Mouse (Mus musculus): ENCODE data around the gene Six3. TPM values are rescaled to one million over a fixed set of nuclear protein-coding genes. Genes with fewer than 3 reads are reported as not detected.
A peak's percentile ranks its signal among the peaks of the same experiment; 100 is the strongest.

Gene Six3
- polyA plus RNA-seq, 1 experiment from 2014 or later: not detected

- Histone ChIP-seq H3K4me2 (replicated peaks; ENCODE audit: low read depth) (no peak overlapping the region), H3K27ac (ENCODE audit: low read depth, low read length) (no peak overlapping the region), H3K36me3 (ENCODE audit: control insufficient read depth, insufficient read depth) (no peaks in the 10 kb centered on the region), H3K4me1 (replicated peaks; ENCODE audit: control insufficient read depth, insufficient read depth, low read length) (no peaks in the 10 kb centered on the region), H3K27me3 (replicated peaks; ENCODE audit: control insufficient read depth, insufficient read depth, low read length) (no peaks in the 10 kb centered on the region), H3K4me3 (ENCODE audit: low read depth, low read length) (no peak overlapping the region), H3K9ac (ENCODE audit: low read depth, low read length) (no peak overlapping the region), H3K9me3 (ENCODE audit: control insufficient read depth) (no peaks in the 10 kb centered on the region)
- no peak for TF ChIP-seq CTCF (IDR thresholded peaks at IDR 0.05; ENCODE audit: low read depth)
- ATAC-seq: no peak
- 85% methylated on average over 4 of the region's 4 CpGs for WGBS
These were observed 29.2 kb upstream of the Six3 start for GRCm38 (mm10) chr17:85584170-85584569.

GRCm38 (mm10) chr17:85584573-85584972 lies 28.8 kb upstream of the Six3 start:
- TF ChIP-seq CTCF (IDR thresholded peaks at IDR 0.05; ENCODE audit: low read depth): no peak
- no peak for ATAC-seq
- Histone ChIP-seq H3K27ac (ENCODE audit: low read depth, low read length) (no peak overlapping the region), H3K4me1 (replicated peaks; ENCODE audit: control insufficient read depth, insufficient read depth, low read length) (no peaks in the 10 kb centered on the region), H3K9me3 (ENCODE audit: control insufficient read depth) (no peaks in the 10 kb centered on the region), H3K9ac (ENCODE audit: low read depth, low read length) (no peak overlapping the region), H3K4me2 (replicated peaks; ENCODE audit: low read depth) (no peak overlapping the region), H3K27me3 (replicated peaks; ENCODE audit: control insufficient read depth, insufficient read depth, low read length) (no peaks in the 10 kb centered on the region), H3K4me3 (ENCODE audit: low read depth, low read length) (no peak overlapping the region), H3K36me3 (ENCODE audit: control insufficient read depth, insufficient read depth) (no peaks in the 10 kb centered on the region)
- 55% methylated on average over 7 of the region's 7 CpGs for WGBS

DNA sequence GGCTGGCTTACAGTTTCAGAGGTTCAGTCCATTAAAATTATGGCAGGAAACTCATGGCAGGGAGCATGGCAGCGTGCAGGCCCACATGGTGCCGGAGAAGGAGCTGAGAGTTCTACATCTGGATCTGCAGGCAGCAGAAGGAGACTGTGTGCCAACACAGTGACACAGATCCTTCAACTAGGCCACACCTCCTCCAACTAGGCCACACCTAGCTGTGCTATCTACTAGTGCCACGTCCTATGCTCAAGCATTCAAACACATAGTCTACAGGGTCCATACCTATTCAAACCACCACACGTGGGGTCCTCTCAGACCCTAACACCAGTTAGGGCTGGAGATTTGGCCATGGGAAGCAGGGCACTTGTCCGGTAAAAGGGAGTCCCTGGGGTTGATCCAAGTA lies 27.6 kb upstream of the Six3 start:
- H3K36me3 ChIP-seq (ENCODE audit: control insufficient read depth, insufficient read depth): no peaks in the 10 kb centered on the region
- H3K9ac ChIP-seq (ENCODE audit: low read depth, low read length): no peak overlapping the region
- ATAC-seq: no peak
- 83% methylated on average over 5 of the region's 5 CpGs for WGBS
- TF ChIP-seq CTCF (IDR thresholded peaks at IDR 0.05; ENCODE audit: low read depth): no peak
- no peak overlapping the region for H3K27ac ChIP-seq (ENCODE audit: low read depth, low read length)
- no peaks in the 10 kb centered on the region for H3K27me3 ChIP-seq (replicated peaks; ENCODE audit: control insufficient read depth, insufficient read depth, low read length)
- no peak overlapping the region for H3K4me3 ChIP-seq (ENCODE audit: low read depth, low read length)
- H3K9me3 ChIP-seq (ENCODE audit: control insufficient read depth): no peaks in the 10 kb centered on the region
- H3K4me1 ChIP-seq (replicated peaks; ENCODE audit: control insufficient read depth, insufficient read depth, low read length): no peaks in the 10 kb centered on the region
- no peak overlapping the region for H3K4me2 ChIP-seq (replicated peaks; ENCODE audit: low read depth)

DNA sequence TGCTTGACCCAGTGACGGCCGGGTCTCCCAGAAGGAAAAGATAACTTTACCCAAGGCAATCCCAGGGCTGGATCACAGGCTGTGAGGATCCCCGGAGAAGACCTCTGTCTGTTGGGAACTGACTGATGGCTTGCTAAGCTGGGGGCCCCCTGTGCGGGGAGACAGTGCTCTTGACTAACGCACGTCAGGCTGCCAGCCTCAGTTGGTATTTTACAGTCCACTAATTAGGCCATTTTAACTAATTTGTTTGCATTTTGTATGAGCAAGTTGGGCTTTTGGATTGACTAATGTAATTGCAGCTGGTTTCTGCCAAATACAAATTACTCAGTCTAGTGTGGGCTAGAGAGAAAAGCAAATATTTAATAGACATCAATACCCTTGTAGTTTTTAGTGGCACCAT lies 21.4 kb upstream of the Six3 start:
- WGBS: 67% methylated on average over 6 of the region's 6 CpGs
- ATAC-seq: no peak
- no peaks in the 10 kb centered on the region for H3K4me1 ChIP-seq (replicated peaks; ENCODE audit: control insufficient read depth, insufficient read depth, low read length)
- H3K4me3 ChIP-seq (ENCODE audit: low read depth, low read length): no peak overlapping the region
- H3K9me3 ChIP-seq (ENCODE audit: control insufficient read depth): no peaks in the 10 kb centered on the region
- no peak overlapping the region for H3K9ac ChIP-seq (ENCODE audit: low read depth, low read length)
- H3K27ac ChIP-seq (ENCODE audit: low read depth, low read length): no peak overlapping the region
- no peaks in the 10 kb centered on the region for H3K27me3 ChIP-seq (replicated peaks; ENCODE audit: control insufficient read depth, insufficient read depth, low read length)
- no peak overlapping the region for H3K4me2 ChIP-seq (replicated peaks; ENCODE audit: low read depth)
- no peak for TF ChIP-seq CTCF (IDR thresholded peaks at IDR 0.05; ENCODE audit: low read depth)
- H3K36me3 ChIP-seq (ENCODE audit: control insufficient read depth, insufficient read depth): no peaks in the 10 kb centered on the region

- TF ChIP-seq CTCF (IDR thresholded peaks at IDR 0.05; ENCODE audit: low read depth): no peak
- Histone ChIP-seq H3K9me3 (ENCODE audit: control insufficient read depth) (no peaks in the 10 kb centered on the region), H3K4me1 (replicated peaks; ENCODE audit: control insufficient read depth, insufficient read depth, low read length) (no peaks in the 10 kb centered on the region), H3K4me3 (ENCODE audit: low read depth, low read length) (no peak overlapping the region), H3K9ac (ENCODE audit: low read depth, low read length) (no peak overlapping the region), H3K36me3 (ENCODE audit: control insufficient read depth, insufficient read depth) (no peaks in the 10 kb centered on the region), H3K27ac (ENCODE audit: low read depth, low read length) (no peak overlapping the region), H3K27me3 (replicated peaks; ENCODE audit: control insufficient read depth, insufficient read depth, low read length) (no peaks in the 10 kb centered on the region; the same call in 1 of the 2 replicates), H3K4me2 (replicated peaks; ENCODE audit: low read depth) (no peak overlapping the region)
- WGBS: 56% methylated on average over 10 of the region's 10 CpGs
- ATAC-seq: no peak
These were observed 17.6 kb upstream of the Six3 start for GRCm38 (mm10) chr17:85595853-85596252.

DNA sequence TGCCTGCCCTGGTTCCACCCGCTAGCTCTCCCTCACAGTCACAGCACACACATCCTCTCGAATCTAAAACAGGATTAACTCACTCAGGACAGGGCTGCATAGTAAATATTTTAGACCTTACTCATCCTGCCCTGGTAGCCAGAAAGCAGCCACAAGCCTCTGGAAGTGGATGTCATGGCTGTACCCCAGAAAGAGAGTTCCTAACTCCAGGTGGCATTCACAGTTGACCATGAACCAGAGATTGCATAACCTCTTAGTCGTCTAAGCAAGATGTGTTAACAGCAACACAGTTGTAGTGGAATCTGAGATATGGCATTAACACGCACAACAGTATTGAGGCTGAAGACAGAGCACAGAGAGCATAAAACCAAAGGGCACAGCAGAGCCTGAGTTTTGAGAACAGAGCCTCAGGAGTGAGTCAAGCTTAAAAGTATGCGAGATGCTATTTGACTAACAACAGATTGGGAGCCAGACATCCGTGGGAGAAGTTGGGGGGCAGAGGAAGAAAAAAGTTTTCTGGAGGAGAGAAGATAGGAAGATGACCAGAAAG lies 17.0 kb upstream of the Six3 start:
- Histone ChIP-seq H3K4me1 (replicated peaks; ENCODE audit: control insufficient read depth, insufficient read depth, low read length) (no peaks in the 10 kb centered on the region), H3K9ac (ENCODE audit: low read depth, low read length) (no peak overlapping the region), H3K4me3 (ENCODE audit: low read depth, low read length) (no peak overlapping the region), H3K27me3 (replicated peaks; ENCODE audit: control insufficient read depth, insufficient read depth, low read length) (peaks cover 4% of the 10 kb centered on the region; the same call in 1 of the 2 replicates), H3K36me3 (ENCODE audit: control insufficient read depth, insufficient read depth) (no peaks in the 10 kb centered on the region), H3K27ac (ENCODE audit: low read depth, low read length) (no peak overlapping the region), H3K9me3 (ENCODE audit: control insufficient read depth) (no peaks in the 10 kb centered on the region), H3K4me2 (replicated peaks; ENCODE audit: low read depth) (no peak overlapping the region)
- no peak for ATAC-seq
- 46% methylated on average over 6 of the region's 6 CpGs for WGBS
- TF ChIP-seq CTCF (IDR thresholded peaks at IDR 0.05; ENCODE audit: low read depth): no peak

DNA sequence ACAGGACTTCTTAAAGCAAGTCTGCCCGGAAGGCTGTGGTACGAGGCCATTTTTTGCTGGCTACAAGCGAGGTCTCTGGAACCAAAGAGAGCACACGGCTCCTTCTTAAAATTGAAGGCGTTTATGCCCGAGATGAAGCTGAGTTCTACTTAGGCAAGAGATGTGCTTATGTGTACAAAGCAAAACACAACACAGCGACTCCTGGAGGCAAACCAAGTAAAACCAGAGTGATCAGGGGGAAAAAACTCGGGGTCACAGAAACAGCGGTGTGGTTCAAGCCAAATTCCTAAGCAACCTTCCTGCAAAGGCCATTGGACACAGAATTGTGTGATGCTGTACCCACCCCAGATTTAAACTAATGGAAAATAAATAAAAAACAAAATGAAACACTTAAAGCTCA lies 13.9 kb upstream of the Six3 start:
- no peaks in the 10 kb centered on the region for H3K9me3 ChIP-seq (ENCODE audit: control insufficient read depth)
- no peak overlapping the region for H3K4me2 ChIP-seq (replicated peaks; ENCODE audit: low read depth)
- 60% methylated on average over 9 of the region's 9 CpGs for WGBS
- peaks cover 17% of the 10 kb centered on the region; the same call in 1 of the 2 replicates for H3K27me3 ChIP-seq (replicated peaks; ENCODE audit: control insufficient read depth, insufficient read depth, low read length)
- TF ChIP-seq CTCF (IDR thresholded peaks at IDR 0.05; ENCODE audit: low read depth): peak; percentile 45
- no peak overlapping the region for H3K9ac ChIP-seq (ENCODE audit: low read depth, low read length)
- no peaks in the 10 kb centered on the region for H3K36me3 ChIP-seq (ENCODE audit: control insufficient read depth, insufficient read depth)
- no peaks in the 10 kb centered on the region for H3K4me1 ChIP-seq (replicated peaks; ENCODE audit: control insufficient read depth, insufficient read depth, low read length)
- H3K27ac ChIP-seq (ENCODE audit: low read depth, low read length): no peak overlapping the region
- no peak overlapping the region for H3K4me3 ChIP-seq (ENCODE audit: low read depth, low read length)
- no peak for ATAC-seq
